Mouse (Mus musculus) lung, adult 2 months (tissue): ENCODE results near the gene Hk3. TPM values are rescaled to one million over a fixed set of nuclear protein-coding genes. Genes with fewer than 3 reads are reported as not detected.

Source experiments
- DNase-seq: peaks from one replicate; pipeline ENCODE4 v3.0.0; 2022
- H3K4me1 ChIP-seq: fragments of 200-500 bp; 2 replicates; pipeline ENCODE4 v1.6.1; 2011; ENCODE audit warnings: low read length; ENCODE audit not compliant: control insufficient read depth, insufficient read depth
- H3K4me3 ChIP-seq: fragments of 200-500 bp; replicated peaks from 2 replicates; pipeline ENCODE3; 2011; ENCODE audit warnings: low read depth, mild to moderate bottlenecking, control low read depth, low read length; ENCODE audit errors: extremely low read depth
- CTCF ChIP-seq: fragments of 200-500 bp; IDR thresholded peaks from 2 replicates; pipeline ENCODE4 v1.5.1; 2011; ENCODE audit warnings: mild to moderate bottlenecking, low read length, control low read depth; ENCODE audit not compliant: insufficient read depth
- POLR2A ChIP-seq: fragments of 200-500 bp; IDR thresholded peaks from 2 replicates; pipeline ENCODE4 v1.6.1; 2011; ENCODE audit warnings: low read depth, mild to moderate bottlenecking, control low read depth, low read length, borderline replicate concordance; ENCODE audit errors: extremely low read depth
- WGBS: fragments of 180-500 bp; shearing (Covaris S2); methylation state at CpG from one replicate; pipeline ENCODE4 v1.1.7; 2018; 5-methylcytosine and 5-hydroxymethylcytosine counted together
- polyA plus RNA-seq: library from polyadenylated mRNA; depleted of rRNA; stranded (reverse); fragments of >200 nt; gene quantifications from 2 replicates; pipeline ENCODE4 v1.2.3, GENCODE M21; 2012; rRNA removed

Hk3 gene
- 3.4 and 5.2 TPM in 2 replicates for polyA plus RNA-seq

DNA sequence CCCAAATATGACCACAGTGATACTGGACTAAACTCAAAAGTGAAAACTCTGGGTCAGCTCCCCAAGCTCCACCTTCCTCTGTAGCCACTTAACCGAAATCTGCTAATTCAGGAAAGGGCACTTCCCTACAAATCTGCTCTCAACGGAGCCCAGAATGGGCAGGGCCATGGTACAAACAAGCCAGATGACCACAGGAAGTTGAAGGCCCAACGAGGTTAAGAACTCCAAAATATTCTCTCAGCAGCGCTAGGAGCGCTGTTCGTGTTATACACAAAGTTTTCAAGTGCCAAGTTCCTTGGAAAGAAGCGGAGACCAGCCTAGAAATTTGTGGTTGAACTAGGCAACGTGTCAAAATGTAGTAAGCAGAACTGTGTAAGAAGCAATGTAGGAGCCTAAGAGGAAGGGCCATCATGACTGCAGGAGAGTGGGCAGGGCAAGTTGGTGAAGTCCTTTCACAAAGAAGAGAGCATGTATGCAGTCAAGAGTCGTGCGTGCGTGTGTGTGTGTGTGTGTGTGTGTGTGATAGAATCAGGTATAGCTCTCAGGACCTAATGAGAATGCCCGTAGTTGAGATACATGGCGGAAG lies at the start of gene Hk3:
Hk3 (minus strand) TSS at position 192 of the 586 bp plus-strand sequence.
- TF ChIP-seq CTCF (no peak), POLR2A (no peak)
- DNase-seq: no peak

DNA sequence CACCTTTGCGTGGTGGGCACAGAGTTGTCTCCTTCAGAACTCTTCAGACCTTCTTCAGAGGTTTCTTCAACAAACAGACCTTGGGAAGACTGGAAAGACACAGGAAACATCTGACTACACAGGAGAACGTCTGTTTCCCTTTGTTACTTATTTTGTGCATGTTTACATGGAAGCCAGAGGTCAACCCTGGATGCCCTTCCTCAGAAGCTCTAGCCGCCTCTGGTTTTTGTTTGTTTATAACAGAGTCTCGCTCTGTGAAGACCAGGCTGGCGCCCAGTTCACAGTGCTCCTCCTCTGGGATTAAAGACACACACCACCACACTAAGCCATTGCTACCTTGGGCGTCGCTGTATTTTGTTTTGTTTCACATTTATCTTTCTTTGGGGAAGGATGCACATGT lies 48.5 kb upstream of the Hk3 start:
- WGBS: 39% methylated on average over 7 of the region's 7 CpGs
- Histone ChIP-seq H3K4me1 (peaks cover 2% of the 10 kb centered on the region; the same call in 1 of the 2 replicates), H3K4me3 (no peak overlapping the region)
- no peak for TF ChIP-seq CTCF
- no peak for TF ChIP-seq POLR2A
- no peak for DNase-seq

More for the DNA sequence above, at the start of gene Hk3:
- Histone ChIP-seq H3K4me1 (0 out of 2 replicates have a peak, but pooled peaks cover 3% of the 10 kb centered on the region), H3K4me3 (no peak within 1 kb of the TSS)
- WGBS: 63% methylated on average over 13 of the region's 13 CpGs

DNA sequence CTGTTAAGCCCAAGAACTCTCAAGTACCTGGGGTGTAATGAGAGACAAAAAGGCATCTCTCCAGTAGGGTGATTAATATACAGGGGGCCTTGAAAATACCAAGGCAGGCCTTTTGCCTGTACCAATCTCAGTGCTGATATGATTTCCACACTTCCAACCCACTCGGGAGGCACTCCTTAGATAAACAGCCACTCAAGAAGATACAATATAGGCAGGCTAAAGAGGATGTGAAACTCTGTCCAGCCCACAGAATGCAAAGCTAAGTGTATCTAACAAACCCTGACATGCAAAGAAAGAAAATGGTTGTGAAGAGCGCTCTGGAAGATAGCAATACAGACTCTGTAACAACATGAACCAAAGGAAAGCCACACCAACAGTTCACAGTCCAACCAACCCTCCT lies 42.1 kb upstream of the Hk3 start:
- no peak overlapping the region for H3K4me3 ChIP-seq
- no peak for TF ChIP-seq POLR2A
- no peak for TF ChIP-seq CTCF
- no peaks in the 10 kb centered on the region for H3K4me1 ChIP-seq
- no peak for DNase-seq
- WGBS: 61% methylated on average over 2 of the region's 2 CpGs

DNA sequence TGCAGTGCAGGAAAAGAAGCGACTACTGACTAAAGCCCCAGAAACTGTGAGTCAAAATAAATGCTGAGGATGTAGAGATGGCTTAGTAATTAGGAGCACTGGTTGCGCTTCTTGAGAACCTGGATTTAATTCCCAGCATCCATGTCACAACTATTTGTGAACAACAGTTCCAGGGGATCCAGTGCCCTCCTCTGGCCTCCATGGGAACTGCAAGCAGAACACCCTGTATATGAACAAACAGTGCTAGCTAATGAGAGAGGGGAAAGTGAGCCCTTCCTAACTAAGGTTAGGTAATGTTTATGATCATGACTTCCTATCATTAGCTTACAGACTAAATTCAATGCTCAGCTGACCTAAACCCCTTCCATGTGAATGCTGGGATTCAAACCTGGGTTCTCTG lies 36.9 kb upstream of the Hk3 start:
- no peaks in the 10 kb centered on the region for H3K4me1 ChIP-seq
- TF ChIP-seq POLR2A (no peak), CTCF (peak; percentile 56)
- H3K4me3 ChIP-seq: no peak overlapping the region
- peak; percentile 14 for DNase-seq
- WGBS: 99% methylated on average over 2 of the region's 2 CpGs

DNA sequence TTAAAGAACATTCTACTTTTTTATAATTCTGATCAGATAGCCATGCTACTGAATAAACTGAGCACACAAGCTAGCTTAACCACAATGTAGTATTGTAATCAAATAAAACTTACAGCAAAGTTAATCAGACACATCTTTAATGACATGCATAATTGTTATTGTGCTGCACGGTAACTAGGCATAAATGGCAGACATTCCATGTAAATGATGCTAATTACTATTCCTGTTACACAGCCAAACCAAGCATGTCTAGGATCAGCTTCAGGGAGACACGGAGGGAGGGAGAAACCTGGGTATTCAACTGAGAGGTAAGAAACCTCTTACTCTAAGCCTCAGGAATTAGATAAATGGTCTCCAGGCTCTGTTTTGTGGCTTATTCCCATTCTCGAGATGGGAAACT lies 26.5 kb upstream of the Hk3 start:
- TF ChIP-seq CTCF: no peak
- no peak for TF ChIP-seq POLR2A
- 76% methylated on average over 3 of the region's 3 CpGs for WGBS
- no peaks in the 10 kb centered on the region for H3K4me1 ChIP-seq

GRCm38 (mm10) chr13:55040016-55040415 lies 18.8 kb upstream of the Hk3 start:
- 94% methylated on average over 2 of the region's 2 CpGs for WGBS
- TF ChIP-seq CTCF (no peak), POLR2A (no peak)
- no peak for DNase-seq
- Histone ChIP-seq H3K4me1 (no peaks in the 10 kb centered on the region), H3K4me3 (no peak overlapping the region)

More for the DNA sequence above, 26.5 kb upstream of the Hk3 start:
- DNase-seq: no peak
- H3K4me3 ChIP-seq: no peak overlapping the region

DNA sequence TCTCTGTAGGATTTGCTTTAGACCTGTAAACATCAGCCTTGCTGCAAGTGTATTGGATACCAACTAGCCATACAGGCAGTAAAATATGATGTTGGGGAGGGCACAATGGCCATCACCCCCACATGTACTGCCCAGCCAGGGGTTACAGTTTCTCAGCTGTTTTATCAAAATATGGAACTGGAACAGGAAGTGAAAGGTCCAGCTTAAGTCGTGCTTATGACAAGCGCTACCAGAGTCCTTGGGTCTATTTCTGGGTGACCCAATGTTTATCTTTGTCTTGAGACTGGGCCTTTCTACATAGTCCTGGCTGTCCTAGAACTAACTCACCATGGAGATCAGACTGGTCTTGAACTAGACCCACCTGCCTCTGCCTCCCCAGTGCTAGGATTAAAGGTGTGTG lies 3.0 kb upstream of the Hk3 start:
- TF ChIP-seq POLR2A (no peak), CTCF (no peak)
- no peak for DNase-seq
- WGBS: 68% methylated on average over 2 of the region's 2 CpGs
- H3K4me1 ChIP-seq: 0 out of 2 replicates have a peak, but pooled peaks cover 3% of the 10 kb centered on the region
- H3K4me3 ChIP-seq: no peak overlapping the region

- Histone ChIP-seq H3K4me1 (0 out of 2 replicates have a peak, but pooled peaks cover 3% of the 10 kb centered on the region), H3K4me3 (peak overlapping the region; percentile 32)
- no peak for DNase-seq
- 34% methylated on average over 9 of the region's 9 CpGs for WGBS
- TF ChIP-seq POLR2A: no peak
- no peak for TF ChIP-seq CTCF
Observed at GRCm38 (mm10) chr13:55022715-55023114, 1.5 kb upstream of the Hk3 start.

DNA sequence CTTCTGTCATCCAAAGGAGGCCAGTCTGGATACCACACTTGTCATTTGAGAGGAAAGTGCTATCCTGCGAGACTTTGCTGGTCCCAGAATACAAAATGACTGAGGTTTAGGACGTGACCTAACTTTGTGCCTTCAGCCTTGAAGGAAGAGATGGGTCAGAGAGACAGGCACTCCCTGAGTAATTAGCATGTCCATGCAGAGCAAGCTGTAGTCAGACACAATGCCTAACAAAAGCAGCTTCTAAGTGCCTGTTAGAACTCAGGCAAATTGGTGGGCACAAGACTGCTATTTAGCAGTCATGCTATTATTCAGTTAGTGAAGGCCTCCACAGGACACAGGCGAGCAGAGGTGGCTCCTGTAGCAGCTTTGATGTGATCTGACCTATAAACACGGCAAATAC lies 1.1 kb upstream of the Hk3 start:
- Histone ChIP-seq H3K4me3 (peak overlapping the region; percentile 9), H3K4me1 (0 out of 2 replicates have a peak, but pooled peaks cover 3% of the 10 kb centered on the region)
- 70% methylated on average over 4 of the region's 4 CpGs for WGBS
- DNase-seq: no peak
- TF ChIP-seq CTCF (no peak), POLR2A (no peak)

DNA sequence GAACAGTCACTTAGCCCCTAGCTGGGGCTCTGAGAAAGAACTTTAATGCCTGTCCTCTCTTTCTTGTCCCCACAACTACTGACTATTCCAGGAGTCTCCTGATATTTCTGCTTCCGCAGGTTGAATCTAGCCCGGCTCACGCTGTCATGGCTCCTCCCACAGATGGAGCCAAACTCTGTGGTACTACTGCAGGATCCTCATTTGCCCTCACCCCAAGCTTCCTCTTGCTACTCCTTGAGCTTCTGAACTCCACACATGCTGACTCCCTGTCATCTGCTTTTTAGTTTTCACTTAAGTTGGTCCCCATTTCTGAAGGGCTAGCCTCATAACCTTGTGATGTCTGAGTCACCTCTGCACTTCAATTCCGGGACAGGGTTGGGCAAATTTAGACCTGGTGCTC lies 1.1 kb downstream of the Hk3 start:
- TF ChIP-seq CTCF: no peak
- TF ChIP-seq POLR2A: no peak
- no peak for DNase-seq
- Histone ChIP-seq H3K4me3 (no peak overlapping the region), H3K4me1 (0 out of 2 replicates have a peak, but pooled peaks cover 3% of the 10 kb centered on the region)
- WGBS: 75% methylated on average over 4 of the region's 4 CpGs
